Mouse (Mus musculus): ENCODE results near the gene Osbpl7.

- TF ChIP-seq POLR2A (IDR thresholded peaks at IDR 0.05; ENCODE audit: borderline replicate concordance, control insufficient read depth, low read depth, low read length) (no peak), CTCF (IDR thresholded peaks at IDR 0.05; ENCODE audit: control insufficient read depth, insufficient read depth, low read length) (no peak)
Observed at GRCm38 (mm10) chr11:97024977-97025376, 25.5 kb upstream of the Osbpl7 start.
